Mouse (Mus musculus) olfactory bulb, adult 2 months (tissue): ENCODE measurements at regions not wholly inside any gene's neighbourhood (a gene's known extent, or its start where the extent isn't known, plus 50 kb on each side); places are given as distances from the start of the nearest gene placed in this dataset.

ENCODE experiments used
- CTCF ChIP-seq: fragments of 200-500 bp; IDR thresholded peaks from 2 replicates; pipeline ENCODE4 v1.5.1; 2012; ENCODE audit warnings: low read depth, mild to moderate bottlenecking, low read length, moderate library complexity; ENCODE audit not compliant: insufficient read depth
- POLR2A ChIP-seq: fragments of 200-500 bp; IDR thresholded peaks from 2 replicates; pipeline ENCODE4 v1.6.1; 2012; ENCODE audit warnings: mild to moderate bottlenecking, low read depth, low read length, moderate library complexity; ENCODE audit not compliant: insufficient read depth

- TF ChIP-seq CTCF, result no peak
- no peak for TF ChIP-seq POLR2A
These were observed 99.0 kb upstream of the Ptch1 start for GRCm38 (mm10) chr13:63672425-63672824.
